Mouse (Mus musculus) hindbrain, embryonic 12.5 days (tissue): ENCODE data around the gene Lrig1. TPM values are rescaled to one million over a fixed set of nuclear protein-coding genes. Genes with fewer than 3 reads are reported as not detected.
A peak's percentile ranks its signal among the peaks of the same experiment; 100 is the strongest.
"Not testable (repeated sequence)": the region's sequence is repeated elsewhere in the genome, so short reads cannot be mapped to it uniquely, and the experiment has no call there.

Source experiments
- ATAC-seq: fragments of 200-750 bp; cut with Nextera tagmentation; 2 replicates; pipeline ENCODE4 v1.8.0; 2017; ENCODE audit warnings: moderate TSS enrichment; ENCODE audit not compliant: low FRiP score
- H3K27ac ChIP-seq: fragments of 300-500 bp; sonication (generic); 2 replicates; pipeline ENCODE4 v1.5.1; 2016; ENCODE audit warnings: mild to moderate bottlenecking
- H3K27me3 ChIP-seq: fragments of 300-500 bp; sonication (generic); 2 replicates; pipeline ENCODE4 v1.6.1; 2016; ENCODE audit warnings: mild to moderate bottlenecking
- H3K36me3 ChIP-seq: fragments of 300-500 bp; sonication (generic); 2 replicates; pipeline ENCODE4 v1.6.1; 2016; ENCODE audit warnings: mild to moderate bottlenecking
- H3K4me1 ChIP-seq: fragments of 300-500 bp; sonication (generic); 2 replicates; pipeline ENCODE4 v1.6.1; 2016
- H3K4me2 ChIP-seq: fragments of 300-500 bp; sonication (generic); replicated peaks from 2 replicates; pipeline ENCODE4 v1.6.1; 2016; ENCODE audit warnings: mild to moderate bottlenecking
- H3K4me3 ChIP-seq: fragments of 300-500 bp; sonication (generic); 2 replicates; pipeline ENCODE4 v1.5.1; 2016; ENCODE audit warnings: mild to moderate bottlenecking
- H3K9ac ChIP-seq: fragments of 300-500 bp; sonication (generic); 2 replicates; pipeline ENCODE4 v1.6.1; 2016; ENCODE audit warnings: mild to moderate bottlenecking, moderate library complexity
- H3K9me3 ChIP-seq: fragments of 300-500 bp; sonication (generic); replicated peaks from 2 replicates; pipeline ENCODE4 v1.6.1; 2016; ENCODE audit warnings: mild to moderate bottlenecking
- WGBS: fragments of 180-500 bp; shearing (Covaris S2); methylation state at CpG from one replicate; pipeline ENCODE4 v1.1.7; 2016; 5-methylcytosine and 5-hydroxymethylcytosine counted together
- microRNA-seq: library from miRNA; unstranded; fragments of <30 nt; microRNA quantifications from one replicate; pipeline ENCODE4, GENCODE M21; 2017
- polyA plus RNA-seq: library from polyadenylated mRNA; unstranded; fragments of >200 nt; fragmentation: Nextera tagmentation; extraction: Ambion mirVana; gene quantifications from 2 replicates; pipeline ENCODE4 v1.2.1, GENCODE M21; 2016

Lrig1 gene
- polyA plus RNA-seq, 1 experiment from 2014 or later: 23.9 TPM

DNA sequence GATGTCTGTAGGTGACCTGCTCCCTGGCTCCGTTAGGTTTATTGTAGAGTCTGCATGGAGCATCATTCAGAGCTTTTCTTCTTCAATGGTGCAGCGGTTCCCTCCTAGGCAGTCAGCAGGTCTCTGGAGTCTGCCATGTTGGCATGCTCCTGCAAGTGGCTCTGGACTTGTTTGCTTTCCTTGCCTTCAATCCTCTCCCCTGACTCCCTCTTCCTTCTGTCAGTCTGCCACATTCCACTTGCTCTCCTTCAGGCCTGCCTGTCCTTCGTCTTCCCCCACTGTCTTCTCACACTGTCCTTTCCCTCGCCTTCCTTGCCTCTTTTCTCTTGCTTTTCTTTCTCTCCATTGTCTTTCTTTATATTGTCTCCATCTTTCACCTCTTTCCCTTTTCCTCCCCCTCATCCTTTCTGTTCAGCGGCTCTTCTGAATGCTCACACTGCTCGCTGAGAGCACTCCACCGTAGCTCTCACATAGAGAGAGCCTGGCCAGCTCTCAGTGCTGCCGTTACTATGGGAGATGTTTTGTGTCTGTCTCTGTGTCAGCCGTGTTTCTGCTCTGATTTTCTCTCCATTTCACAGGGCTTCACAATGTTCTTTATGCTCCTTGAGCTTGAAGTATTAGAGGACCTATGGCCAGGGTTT lies 124.3 kb downstream of the Lrig1 start:
- H3K4me1 ChIP-seq: peaks cover 22% of the 10 kb centered on the region
- H3K4me2 ChIP-seq: peak overlapping the region; percentile 9; the same call in 1 of the 2 replicates
- WGBS: 37% methylated on average over 9 of the region's 9 CpGs
- H3K27me3 ChIP-seq: no peaks in the 10 kb centered on the region
- H3K9me3 ChIP-seq: no peaks in the 10 kb centered on the region
- H3K27ac ChIP-seq: peak overlapping the region; percentile 40; the same call in 1 of the 2 replicates
- H3K4me3 ChIP-seq: no peak overlapping the region
- H3K36me3 ChIP-seq: no peaks in the 10 kb centered on the region
- no peak overlapping the region for H3K9ac ChIP-seq
- no peak for ATAC-seq

DNA sequence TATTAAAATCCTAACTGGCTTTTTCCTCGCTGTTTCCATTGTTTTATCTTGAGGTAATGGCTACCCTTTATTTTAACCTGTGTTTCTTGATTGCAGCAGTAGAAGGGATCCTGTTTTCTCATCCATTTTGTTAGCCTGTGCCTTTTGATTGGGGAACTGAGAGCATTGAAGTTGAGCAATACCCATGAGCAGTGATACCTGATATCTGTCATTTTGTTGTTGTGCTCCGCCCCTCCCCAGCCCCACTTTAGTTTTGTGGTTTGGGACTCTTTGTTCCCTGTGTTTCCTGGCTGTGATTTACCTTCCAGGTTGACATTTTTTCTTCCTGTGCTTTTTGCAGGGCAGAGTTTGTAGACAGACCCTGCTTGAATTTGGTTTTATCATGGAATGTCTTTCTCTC lies 131.9 kb downstream of the Lrig1 start:
- Histone ChIP-seq H3K4me2 (no peak overlapping the region), H3K4me1 (no peaks in the 10 kb centered on the region), H3K4me3 (no peak overlapping the region), H3K27me3 (no peaks in the 10 kb centered on the region), H3K9ac (no peak overlapping the region), H3K36me3 (no peaks in the 10 kb centered on the region), H3K27ac (no peak overlapping the region), H3K9me3 (no peaks in the 10 kb centered on the region)
- WGBS: 91% methylated on average over 2 of the region's 2 CpGs
- no peak for ATAC-seq

- Histone ChIP-seq H3K4me2 (no peak overlapping the region), H3K9ac (no peak overlapping the region), H3K4me1 (no peaks in the 10 kb centered on the region), H3K27ac (no peak overlapping the region), H3K9me3 (no peaks in the 10 kb centered on the region), H3K36me3 (no peaks in the 10 kb centered on the region), H3K4me3 (no peak overlapping the region), H3K27me3 (no peaks in the 10 kb centered on the region)
- ATAC-seq: no peak
- 95% methylated on average over 2 of the region's 2 CpGs for WGBS
Observed at GRCm38 (mm10) chr6:94565766-94566165, 134.2 kb downstream of the Lrig1 start.

- H3K27me3 ChIP-seq: no peaks in the 10 kb centered on the region
- WGBS: 64% methylated on average over 8 of the region's 8 CpGs
- H3K36me3 ChIP-seq: no peaks in the 10 kb centered on the region
- H3K9me3 ChIP-seq: no peaks in the 10 kb centered on the region
- no peaks in the 10 kb centered on the region for H3K4me1 ChIP-seq
- no peak for ATAC-seq
- no peak overlapping the region for H3K4me3 ChIP-seq
- no peak overlapping the region for H3K9ac ChIP-seq
- no peak overlapping the region for H3K4me2 ChIP-seq
- H3K27ac ChIP-seq: no peak overlapping the region
Observed at GRCm38 (mm10) chr6:94563203-94563940, 136.6 kb downstream of the Lrig1 start.

DNA sequence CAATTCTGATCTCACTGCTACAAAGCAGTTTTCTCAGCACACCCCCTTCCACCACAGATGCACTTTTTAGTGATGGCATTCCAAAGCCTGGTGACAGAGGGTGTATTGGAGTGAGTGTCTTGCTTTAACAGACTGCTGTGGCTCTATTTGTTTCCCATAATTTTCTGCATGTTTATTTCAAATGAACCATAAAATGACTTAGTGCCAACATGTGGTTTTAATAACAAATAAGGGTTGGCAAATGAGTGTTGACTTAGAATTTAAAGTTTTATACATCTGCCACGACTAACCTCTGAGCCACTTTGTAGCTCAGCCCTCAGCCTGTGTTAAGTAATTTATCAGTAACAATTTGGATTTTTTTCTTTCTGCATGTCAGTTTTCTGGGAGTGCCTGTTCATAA lies 138.6 kb downstream of the Lrig1 start:
- H3K9me3 ChIP-seq: no peaks in the 10 kb centered on the region
- no peaks in the 10 kb centered on the region for H3K27me3 ChIP-seq
- no peaks in the 10 kb centered on the region for H3K36me3 ChIP-seq
- no peaks in the 10 kb centered on the region for H3K4me1 ChIP-seq
- 69% methylated on average over 1 of the region's 1 CpGs for WGBS
- H3K27ac ChIP-seq: no peak overlapping the region
- no peak overlapping the region for H3K4me3 ChIP-seq
- H3K9ac ChIP-seq: no peak overlapping the region
- no peak for ATAC-seq
- H3K4me2 ChIP-seq: no peak overlapping the region

- H3K4me1 ChIP-seq: no peaks in the 10 kb centered on the region
- no peaks in the 10 kb centered on the region for H3K9me3 ChIP-seq
- WGBS: 88% methylated on average over 1 of the region's 1 CpGs
- H3K9ac ChIP-seq: no peak overlapping the region
- ATAC-seq: no peak
- H3K36me3 ChIP-seq: no peaks in the 10 kb centered on the region
- no peak overlapping the region for H3K27ac ChIP-seq
- no peaks in the 10 kb centered on the region for H3K27me3 ChIP-seq
- H3K4me2 ChIP-seq: no peak overlapping the region
- H3K4me3 ChIP-seq: no peak overlapping the region
Observed at GRCm38 (mm10) chr6:94560896-94561295, 139.1 kb downstream of the Lrig1 start.

DNA sequence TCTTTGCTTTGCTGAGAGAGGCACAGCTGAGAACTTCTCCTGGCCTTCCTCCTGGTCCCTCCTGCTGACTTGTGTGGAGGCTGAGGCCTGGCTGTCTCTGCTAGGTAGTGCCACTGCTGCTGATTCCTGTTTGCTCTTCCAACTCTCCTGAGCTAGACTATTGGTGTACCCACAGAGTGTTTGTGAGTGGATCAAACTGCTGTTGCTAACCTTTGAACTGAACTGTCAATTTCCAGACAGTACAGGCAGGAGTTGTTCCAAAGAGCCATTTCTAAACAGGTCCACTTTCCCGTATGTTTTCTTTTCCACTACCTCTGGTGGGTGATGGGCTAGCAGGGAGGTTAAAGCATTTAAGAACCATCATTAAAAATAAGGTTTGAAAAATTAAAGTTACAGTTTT lies 141.4 kb downstream of the Lrig1 start:
- H3K27me3 ChIP-seq, H3K9me3 ChIP-seq, H3K9ac ChIP-seq, H3K4me2 ChIP-seq, H3K4me3 ChIP-seq, H3K4me1 ChIP-seq, H3K36me3 ChIP-seq, ATAC-seq, H3K27ac ChIP-seq: not testable (repeated sequence)
- 71% methylated on average over 1 of the region's 1 CpGs for WGBS

Small RNAs within 50 kb of the gene (microRNA-seq; reads per million reads assigned to microRNA genes)
- gene Mir7041: 2.4 reads per million

Other genes starting within 250 kb of the Lrig1 start
- 6.8 and 8.8 TPM in 2 replicates for gene Slc25a26, start 199.8 kb downstream of the Lrig1 start, polyA plus RNA-seq